8 mouse cellular contexts compared by ENCODE assay signal in the genomic region with DNA sequence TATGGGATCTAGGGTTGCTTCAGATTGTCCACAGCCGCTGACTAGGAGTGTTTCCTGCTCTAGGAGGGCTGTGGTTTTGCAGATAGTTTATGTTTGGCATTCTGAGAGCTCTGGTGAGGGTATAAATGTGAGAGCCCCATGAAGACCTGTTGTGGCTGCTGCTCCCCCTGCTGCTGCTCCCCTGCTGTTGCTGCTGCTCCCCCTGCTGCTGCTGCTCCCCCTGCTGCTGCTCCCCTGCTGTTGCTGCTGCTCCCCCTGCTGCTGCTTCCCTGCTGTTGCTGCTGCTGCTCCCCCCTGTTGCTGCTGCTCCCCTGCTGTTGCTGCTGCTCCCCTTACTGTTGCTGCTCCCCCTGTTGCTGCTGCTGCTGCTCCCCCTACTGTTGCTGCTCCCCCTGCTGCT. TPM values are rescaled to one million over a fixed set of nuclear protein-coding genes. Genes with fewer than 3 reads are reported as not detected.
DNase-seq lines count a peak whose midpoint lies in the region; ATAC-seq and TF ChIP-seq lines count a peak whose summit lies in the region.
"Not testable (repeated sequence)": the region's sequence is repeated elsewhere in the genome, so short reads cannot be mapped to it uniquely, and the experiment has no call there.

No protein-coding gene starts in this region.

- H3K27me3 ChIP-seq in Patski; hindbrain, postnatal 0 days (ENCODE audit: insufficient read depth, low read length): not testable (repeated sequence)

- not testable (repeated sequence) for ATAC-seq in Patski; hindbrain, postnatal 0 days

- CTCF ChIA-PET in Patski (lab: Charles Lee), result interaction anchor here (0.8 to 1.4 kb wide), 4 partner anchors 9 to 83 kb away, joined by 3 to 7 read pairs (median 3); no protein-coding TSS in a partner anchor

- in situ Hi-C loops in Patski (cut with MboI; ENCODE audit: low pct_unique_long_range_greater_than_20kb), result loop anchor here (10.0 kb wide), 2 partner anchors 67 to 127 kb away; no protein-coding TSS in a partner anchor

- TF ChIP-seq CTCF in Patski (IDR thresholded peaks at IDR 0.05), result peak; percentile 35
- peak; percentile 26 for TF ChIP-seq CTCF in hindbrain, postnatal 0 days (IDR thresholded peaks at IDR 0.05; ENCODE audit: low read depth)

- intact Hi-C loops in gastrocnemius, postnatal 14 days (cut with DNase I; ENCODE audit: low total_unique reads), result not testable (repeated sequence)

- not testable (repeated sequence) for H3K9ac ChIP-seq in hindbrain, postnatal 0 days (replicated peaks; ENCODE audit: low read length)

- 69% methylated on average over 1 of the region's 1 CpGs for WGBS in hindbrain, postnatal 0 days

- H3K4me2 ChIP-seq in hindbrain, postnatal 0 days (ENCODE audit: low read depth, low read length), result not testable (repeated sequence)

- H3K27ac ChIP-seq in hindbrain, postnatal 0 days, result not testable (repeated sequence)

- peak; percentile 46 for DNase-seq in 3134 (ENCODE audit: extremely low read depth, insufficient read length, low spot score)
- DNase-seq in Patski (ENCODE audit: low read depth, low spot score); hindbrain, postnatal 0 days (ENCODE audit: low spot score): not testable (repeated sequence)
- DNase-seq in gastrocnemius, postnatal 14 days, result peak; percentile 5
- DNase-seq in kidney, postnatal 14 days, result peak; percentile 40
- DNase-seq in lung, adult 18-20 months, result peak; percentile 7 to 20
- peak; percentile 19 for DNase-seq in lung, postnatal 25 days (ENCODE audit: low spot score)
- peak; percentile 13 for DNase-seq in thymus, postnatal 14 days

- H3K36me3 ChIP-seq in hindbrain, postnatal 0 days (ENCODE audit: insufficient read depth, low read length), result not testable (repeated sequence)

- not testable (repeated sequence) for H3K9me3 ChIP-seq in hindbrain, postnatal 0 days (ENCODE audit: low read length)

- H3K4me1 ChIP-seq in hindbrain, postnatal 0 days (ENCODE audit: insufficient read depth, low read length), result not testable (repeated sequence)

- POLR2A ChIA-PET in Patski (lab: Charles Lee), result interaction anchor here (1.3 kb wide), 1 partner anchor 65 kb away, joined by 5 read pairs; no protein-coding TSS in a partner anchor

- not testable (repeated sequence) for H3K4me3 ChIP-seq in hindbrain, postnatal 0 days (ENCODE audit: low read length)

RNA-seq across cellular contexts. Expression of a gene that starts 47.0 kb away (rescaled TPM):
- polyA plus RNA-seq in Patski (2021), result 41.4 TPM
- 10 to 100 TPM; 17.4 to 17.5 TPM for total RNA-seq in gastrocnemius, postnatal 14 days (2021)
- total RNA-seq in hindbrain, postnatal 0 days (2014; rRNA removed), result 34.9 and 36.2 TPM in 2 replicates
- polyA plus RNA-seq in hindbrain, postnatal 0 days (2015; fragmentation: Nextera tagmentation; extraction: Ambion mirVana), result 17.1 and 17.7 TPM in 2 replicates
